ENCODE assay signal across 9 mouse cellular contexts in the genomic region with DNA sequence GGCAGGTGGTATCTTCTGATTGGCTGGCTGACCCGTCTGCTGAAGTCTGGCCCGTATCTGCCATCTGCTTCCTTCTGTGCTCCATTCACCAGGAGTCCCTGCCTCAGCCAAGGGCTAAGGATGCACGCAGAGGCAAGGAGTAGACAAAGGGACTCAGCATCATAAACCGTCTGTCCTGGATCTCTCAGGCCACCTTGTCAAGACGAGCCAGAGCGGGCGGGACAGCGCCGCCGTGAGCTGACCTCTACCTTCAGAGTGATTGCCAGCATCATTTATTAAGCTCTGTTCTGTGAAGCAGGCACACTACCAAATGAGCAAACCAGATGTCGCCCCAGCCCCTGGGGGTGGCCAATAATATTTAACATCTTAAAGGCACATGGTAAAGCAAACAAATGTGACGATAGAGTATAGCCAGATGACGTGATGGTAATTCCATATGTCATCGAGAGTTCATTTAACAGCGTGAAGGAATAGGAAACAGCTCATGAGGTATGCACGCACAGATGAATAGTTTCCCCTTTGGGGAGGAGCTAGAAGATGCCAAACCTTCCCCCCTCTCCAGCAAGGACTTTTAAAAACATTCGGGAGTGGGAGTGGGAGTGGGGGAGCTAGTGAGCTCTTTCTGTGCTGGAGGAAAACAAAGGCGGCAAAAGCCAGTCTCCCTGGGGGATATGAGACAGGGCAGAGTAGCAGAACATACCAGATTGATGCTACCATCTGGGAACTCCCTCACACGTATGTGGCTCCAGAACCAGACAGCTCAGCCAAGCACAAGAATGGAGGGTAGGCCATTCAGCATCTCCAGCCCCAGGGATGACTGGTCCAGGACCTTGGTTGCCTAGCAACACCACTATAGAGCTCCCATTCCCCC.
DNase-seq lines count a peak whose midpoint lies in the region; ATAC-seq and TF ChIP-seq lines count a peak whose summit lies in the region.
"Had no signal": no experiment of that assay in that cellular context is flagged by ENCODE, and none has a peak within 500 bp of the region (broad histone marks: within the 10 kb centered on the region; RNA-seq: fewer than 3 reads in every experiment).

No protein-coding gene starts in this region.

- no peaks in the 10 kb centered on the region for H3K27me3 ChIP-seq in hindbrain, postnatal 0 days (ENCODE audit: insufficient read depth, low read length)
- no peaks in the 10 kb centered on the region for H3K27me3 ChIP-seq in midbrain, embryonic 15.5 days (replicated peaks)
- no peaks in the 10 kb centered on the region for H3K27me3 ChIP-seq in kidney, embryonic 16.5 days (ENCODE audit: insufficient read depth, low read length)
- H3K27me3 ChIP-seq: stomach, embryonic 15.5 days had no signal

- TF ChIP-seq POLR2A in lung, adult 2 months (IDR thresholded peaks at IDR 0.05; ENCODE audit: borderline replicate concordance, extremely low read depth, low read depth, low read length) = no peak

- DNase-seq in cerebellum, adult 18-20 months = peak; percentile 70 to 83
- DNase-seq in embryo, embryonic 11 days = peak; percentile 68
- DNase-seq in hindbrain, postnatal 0 days (ENCODE audit: low spot score) = peak; percentile 88
- no peak for DNase-seq in spleen, adult 12 weeks (ENCODE audit: low spot score)
- DNase-seq in lung, adult 2 months = no peak

- 21% methylated on average over 19 of the region's 19 CpGs for WGBS in hindbrain, postnatal 0 days
- 28% methylated on average over 19 of the region's 19 CpGs for WGBS in midbrain, embryonic 15.5 days
- WGBS in kidney, embryonic 16.5 days = 60% methylated on average over 19 of the region's 19 CpGs
- WGBS in lung, adult 2 months = 82% methylated on average over 19 of the region's 19 CpGs

- peak; percentile 27; the same call in 1 of the 2 replicates for TF ChIP-seq CTCF in hindbrain, postnatal 0 days (IDR thresholded peaks at IDR 0.05; ENCODE audit: low read depth)
- no peak for TF ChIP-seq CTCF in lung, adult 2 months (IDR thresholded peaks at IDR 0.05; ENCODE audit: insufficient read depth, low read length)

- ATAC-seq in hindbrain, postnatal 0 days = peak; percentile 91
- peak; percentile 71 for ATAC-seq in midbrain, embryonic 15.5 days (replicated peaks)
- no peak for ATAC-seq in kidney, embryonic 16.5 days (ENCODE audit: low FRiP score, low TSS enrichment)

- H3K4me3 ChIP-seq in hindbrain, postnatal 0 days (ENCODE audit: low read length) = no peak overlapping the region
- H3K4me3 ChIP-seq in midbrain, embryonic 15.5 days = no peak overlapping the region
- H3K4me3 ChIP-seq in kidney, embryonic 16.5 days (ENCODE audit: low read length) = no peak overlapping the region
- no peak overlapping the region for H3K4me3 ChIP-seq in lung, adult 2 months (replicated peaks; ENCODE audit: extremely low read depth, low read depth, low read length)
- H3K4me3 ChIP-seq: liver, embryonic 15.5 days; stomach, embryonic 15.5 days had no signal

- peaks cover 25% of the 10 kb centered on the region for H3K4me1 ChIP-seq in hindbrain, postnatal 0 days (ENCODE audit: insufficient read depth, low read length)
- H3K4me1 ChIP-seq in midbrain, embryonic 15.5 days = peaks cover 36% of the 10 kb centered on the region
- H3K4me1 ChIP-seq in kidney, embryonic 16.5 days (ENCODE audit: insufficient read depth, low read length) = peaks cover 27% of the 10 kb centered on the region
- no peaks in the 10 kb centered on the region for H3K4me1 ChIP-seq in lung, adult 2 months (ENCODE audit: control insufficient read depth, insufficient read depth, low read length)
- H3K4me1 ChIP-seq: liver, embryonic 15.5 days had no signal

- no peaks in the 10 kb centered on the region; the same call in 1 of the 2 replicates for H3K36me3 ChIP-seq in hindbrain, postnatal 0 days (ENCODE audit: insufficient read depth, low read length)
- no peaks in the 10 kb centered on the region; the same call in 1 of the 2 replicates for H3K36me3 ChIP-seq in midbrain, embryonic 15.5 days (replicated peaks)
- no peaks in the 10 kb centered on the region for H3K36me3 ChIP-seq in kidney, embryonic 16.5 days (ENCODE audit: insufficient read depth, low read length)
- H3K36me3 ChIP-seq: liver, embryonic 15.5 days; stomach, embryonic 15.5 days had no signal

- 0 out of 2 replicates have a peak overlapping the region, but pooled peaks have one; percentile 9 for H3K9ac ChIP-seq in hindbrain, postnatal 0 days (replicated peaks; ENCODE audit: low read length)
- no peak overlapping the region for H3K9ac ChIP-seq in midbrain, embryonic 15.5 days
- no peak overlapping the region for H3K9ac ChIP-seq in kidney, embryonic 16.5 days (replicated peaks; ENCODE audit: low read length)
- H3K9ac ChIP-seq: liver, embryonic 15.5 days; stomach, embryonic 15.5 days had no signal

- H3K9me3 ChIP-seq in hindbrain, postnatal 0 days (ENCODE audit: low read length) = no peaks in the 10 kb centered on the region
- H3K9me3 ChIP-seq in midbrain, embryonic 15.5 days = no peaks in the 10 kb centered on the region
- no peaks in the 10 kb centered on the region for H3K9me3 ChIP-seq in kidney, embryonic 16.5 days (ENCODE audit: low read length)
- H3K9me3 ChIP-seq: liver, embryonic 15.5 days; stomach, embryonic 15.5 days had no signal

- H3K27ac ChIP-seq in hindbrain, postnatal 0 days = peak overlapping the region; percentile 83
- peak overlapping the region; percentile 68 for H3K27ac ChIP-seq in midbrain, embryonic 15.5 days
- no peak overlapping the region for H3K27ac ChIP-seq in kidney, embryonic 16.5 days (ENCODE audit: low read length)
- H3K27ac ChIP-seq: liver, embryonic 15.5 days; stomach, embryonic 15.5 days had no signal

- peak overlapping the region; percentile 25; the same call in 1 of the 2 replicates for H3K4me2 ChIP-seq in hindbrain, postnatal 0 days (ENCODE audit: low read depth, low read length)
- H3K4me2 ChIP-seq in midbrain, embryonic 15.5 days = peak overlapping the region; percentile 1; the same call in 1 of the 2 replicates
- H3K4me2 ChIP-seq in kidney, embryonic 16.5 days (replicated peaks; ENCODE audit: low read depth, low read length) = no peak overlapping the region
- H3K4me2 ChIP-seq: liver, embryonic 15.5 days; stomach, embryonic 15.5 days had no signal

Comparison
In these comparisons a context has a peak if more than half of its experiments do, and no peak if none do; other contexts are left out.
1. DNase-seq: peak in cerebellum, adult 18-20 months (2 of 2), embryo, embryonic 11 days (single experiment) and hindbrain, postnatal 0 days (single experiment); none in spleen, adult 12 weeks (single experiment) and lung, adult 2 months (single experiment).